Mouse (Mus musculus) right cerebral cortex, adult 18-20 months (tissue): ENCODE data around the gene Txndc11.
"Not testable (repeated sequence)": the region's sequence is repeated elsewhere in the genome, so short reads cannot be mapped to it uniquely, and the experiment has no call there.

Source experiments
- DNase-seq: peaks from one replicate; pipeline ENCODE4 v3.0.0; 2022; ENCODE audit warnings: mixed read lengths

Txndc11 gene

GRCm38 (mm10) chr16:11134348-11135344, at the start of gene Txndc11:
Gene Txndc11, minus strand, starts transcription at chr16:11134650.
- peak; percentile 100 for DNase-seq

DNA sequence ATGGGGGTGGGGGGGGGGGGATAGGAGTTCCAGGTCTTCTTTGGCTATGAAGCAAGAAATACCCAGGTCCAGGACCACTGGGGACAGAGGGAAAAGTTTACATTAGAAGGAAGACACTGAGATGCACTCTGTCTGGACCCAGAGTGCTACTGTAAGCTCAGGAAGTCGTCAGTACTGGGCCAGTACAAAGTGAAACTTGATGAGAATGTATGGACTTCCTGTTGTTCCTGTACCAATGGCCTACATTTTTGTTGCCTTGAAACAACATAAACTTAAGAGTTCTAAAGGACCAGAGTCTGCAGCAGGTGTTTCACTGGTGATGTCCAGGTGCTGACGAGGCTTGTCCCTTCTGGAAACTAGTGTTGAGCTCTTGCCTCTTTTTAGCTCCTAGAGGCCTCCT, 43.0 kb upstream of the Txndc11 start:
- no peak for DNase-seq

GRCm38 (mm10) chr16:11176884-11177244, 42.4 kb upstream of the Txndc11 start:
- DNase-seq = no peak

GRCm38 (mm10) chr16:11176208-11176883, 41.9 kb upstream of the Txndc11 start, which contains the start of gene Zc3h7a:
Gene Zc3h7a, minus strand, starts transcription at chr16:11176393.
- peak; percentile 94 for DNase-seq

- DNase-seq = no peak
These were observed 41.2 kb upstream of the Txndc11 start for GRCm38 (mm10) chr16:11175489-11176207.

DNA sequence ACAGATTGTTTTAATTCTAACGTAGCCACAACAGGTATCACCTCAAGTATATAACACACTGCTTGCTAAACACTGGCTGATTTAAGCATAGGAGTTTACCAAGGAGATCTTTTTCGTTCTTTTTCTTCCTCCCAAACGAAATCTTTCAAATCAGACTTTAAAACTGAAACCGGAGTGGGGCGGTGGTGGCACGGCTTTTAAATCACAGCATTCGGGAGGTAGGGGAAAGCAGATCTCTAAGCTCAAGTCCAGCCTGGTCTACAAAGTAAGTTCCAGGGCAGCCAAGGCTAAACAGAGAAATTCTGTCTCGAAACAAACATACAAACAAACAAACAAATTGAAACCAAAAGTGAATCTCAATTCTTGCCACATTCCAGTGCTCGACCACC, 40.6 kb upstream of the Txndc11 start:
- DNase-seq = no peak

- peak; percentile 34 for DNase-seq
These were observed 40.2 kb upstream of the Txndc11 start for GRCm38 (mm10) chr16:11174671-11175081.

GRCm38 (mm10) chr16:11171679-11172078, 37.2 kb upstream of the Txndc11 start:
- DNase-seq = no peak

GRCm38 (mm10) chr16:11166431-11166830, 32.0 kb upstream of the Txndc11 start:
- DNase-seq = peak; percentile 50

DNA sequence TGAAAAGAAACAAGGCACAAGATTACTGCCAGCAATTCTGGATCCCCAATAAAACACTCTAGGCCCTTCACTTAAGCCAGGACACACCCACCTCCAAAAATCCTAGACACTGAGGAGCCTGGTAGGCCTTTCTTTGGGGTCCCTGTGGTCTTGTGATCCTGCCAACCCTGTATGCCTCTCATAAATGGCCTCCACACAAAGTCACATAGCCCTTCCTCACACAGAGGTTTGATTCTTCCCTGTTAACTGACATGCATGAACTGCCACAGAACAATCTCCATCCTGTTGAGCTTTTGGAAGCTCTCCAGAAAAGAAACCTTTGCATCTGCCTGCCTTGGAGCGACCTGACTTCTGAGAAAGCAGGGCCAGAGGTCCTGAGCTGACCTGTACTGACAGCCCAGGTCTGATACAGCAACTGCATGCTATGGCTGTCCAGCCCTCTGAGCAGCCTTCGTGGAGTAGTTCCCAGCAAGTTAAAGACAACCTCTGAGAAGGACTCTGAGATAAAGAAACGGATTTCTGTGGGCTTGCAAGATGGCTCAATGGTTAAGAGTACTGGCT, 30.3 kb upstream of the Txndc11 start:
- no peak for DNase-seq

DNA sequence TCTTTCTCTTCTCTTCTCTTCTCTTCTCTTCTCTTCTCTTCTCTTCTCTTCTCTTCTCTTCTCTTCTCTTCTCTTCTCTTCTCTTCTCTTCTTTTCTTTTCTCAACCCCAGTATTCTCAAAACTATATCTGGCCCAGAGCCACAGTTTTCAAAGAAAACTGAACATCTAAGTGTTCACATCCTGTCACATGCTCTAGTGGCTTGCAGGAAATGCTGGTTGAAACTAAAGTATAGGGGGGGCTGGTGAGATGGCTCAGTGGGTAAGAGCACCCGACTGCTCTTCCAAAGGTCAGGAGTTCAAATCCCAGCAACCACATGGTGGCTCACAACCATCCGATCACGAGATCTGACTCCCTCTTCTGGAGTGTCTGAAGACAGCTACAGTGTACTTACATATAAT, 23.3 kb upstream of the Txndc11 start:
- DNase-seq = not testable (repeated sequence)

DNA sequence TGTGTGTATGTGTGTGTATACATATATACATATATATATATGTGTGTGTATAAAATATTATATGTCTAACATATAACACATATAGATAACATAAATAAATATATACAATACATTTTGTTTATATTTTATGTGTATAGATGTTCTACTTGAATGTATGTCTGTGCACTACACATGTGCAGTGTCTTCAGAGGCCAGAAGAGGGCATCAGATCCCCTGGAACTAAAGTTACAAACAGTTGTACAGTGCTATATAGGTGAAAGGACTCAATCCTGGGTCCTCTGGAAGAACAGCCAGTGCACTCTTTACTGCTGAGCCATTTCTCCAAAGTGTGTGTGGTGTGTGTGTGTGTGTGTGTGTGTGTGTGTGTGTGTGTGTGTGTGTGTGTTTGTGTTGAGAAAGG, 20.1 kb upstream of the Txndc11 start:
- no peak for DNase-seq

- peak; percentile 100 for DNase-seq
These were observed 9.4 kb upstream of the Txndc11 start for GRCm38 (mm10) chr16:11143706-11144483.

GRCm38 (mm10) chr16:11133476-11134347, 738 bp downstream of the Txndc11 start:
- DNase-seq = peak; percentile 16

DNA sequence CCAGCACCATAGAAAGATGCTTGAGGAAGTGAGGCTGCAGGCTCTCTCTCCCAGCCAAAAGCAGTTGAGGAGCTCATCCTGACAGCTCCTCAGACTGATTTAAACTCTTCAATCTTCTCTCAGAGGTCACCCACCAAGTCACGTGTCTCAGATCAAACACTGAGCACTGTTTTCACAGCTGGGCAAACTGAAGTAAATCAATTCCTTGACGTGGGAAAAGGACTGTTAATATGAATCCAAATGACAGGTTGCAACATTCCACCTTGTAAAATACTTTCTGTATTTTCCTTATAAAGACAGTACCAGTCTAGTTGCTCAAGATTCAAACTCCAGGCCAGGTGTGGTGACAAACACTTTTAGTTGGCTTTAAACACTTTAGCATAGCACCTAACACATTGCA, 1.6 kb downstream of the Txndc11 start:
- DNase-seq = no peak

GRCm38 (mm10) chr16:11128301-11128700, 6.1 kb downstream of the Txndc11 start:
- DNase-seq = no peak

- no peak for DNase-seq
These were observed 9.1 kb downstream of the Txndc11 start for GRCm38 (mm10) chr16:11125371-11125770.

DNA sequence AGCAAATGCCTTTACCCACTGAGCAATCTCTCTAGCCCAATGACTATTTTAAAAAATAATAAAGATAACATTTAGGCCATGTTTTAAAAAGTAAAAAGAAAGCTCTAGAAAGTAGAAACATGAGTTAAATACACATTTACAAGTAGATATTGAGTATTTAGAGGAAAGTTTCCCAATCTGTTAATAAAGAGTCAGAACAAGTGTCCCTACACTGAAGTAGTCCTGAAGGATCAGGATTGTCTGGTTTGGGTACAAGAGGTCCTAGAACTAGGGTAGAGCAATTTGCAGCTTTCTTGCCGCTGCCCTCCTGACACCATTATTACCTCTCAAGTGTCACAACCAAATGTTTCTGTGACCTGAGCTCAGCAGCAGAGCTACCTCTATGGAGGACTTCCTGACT, 10.3 kb downstream of the Txndc11 start:
- DNase-seq = no peak

- DNase-seq = no peak
These were observed 11.8 kb downstream of the Txndc11 start for GRCm38 (mm10) chr16:11122625-11123024.

GRCm38 (mm10) chr16:11109198-11109740, 25.2 kb downstream of the Txndc11 start:
- DNase-seq = no peak

DNA sequence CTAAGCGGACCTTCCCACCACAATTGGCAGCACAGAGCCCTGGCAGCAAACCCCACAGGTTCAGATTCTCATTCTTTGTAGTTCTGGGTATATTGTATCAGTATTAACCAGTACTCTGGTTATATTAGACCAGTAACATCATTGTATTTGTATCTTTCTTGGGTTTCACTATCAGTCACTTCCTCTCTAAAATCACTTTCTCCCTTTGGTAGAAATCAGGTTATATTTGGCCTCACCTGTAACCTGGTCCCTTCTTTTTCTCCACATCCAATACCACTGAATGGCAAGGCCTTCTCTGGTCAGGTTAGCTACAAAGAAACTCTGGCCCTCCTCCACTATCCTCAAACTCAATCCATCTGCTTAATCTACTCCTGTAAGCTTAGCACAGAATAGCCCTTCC, 29.5 kb downstream of the Txndc11 start:
- no peak for DNase-seq
